Mouse (Mus musculus) B cell, adult 62 days (primary cell): Measurements from ENCODE around the gene Col5a3. TPM values are rescaled to one million over a fixed set of nuclear protein-coding genes. Genes with fewer than 3 reads are reported as not detected.

ENCODE experiments used
- total RNA-seq: library from RNA; stranded (reverse); gene quantifications from 4 replicates; pipeline ENCODE4 v1.2.4, GENCODE M21; 2023

Gene Col5a3
- total RNA-seq: 0.75 to 2.1 TPM (median 1.3 TPM) in 4 replicates

GRCm38 (mm10) chr9:20814521-20815272 is at the start of gene Col5a3:
Gene Col5a3 (minus strand): TSS chr9:20815067.

DNA sequence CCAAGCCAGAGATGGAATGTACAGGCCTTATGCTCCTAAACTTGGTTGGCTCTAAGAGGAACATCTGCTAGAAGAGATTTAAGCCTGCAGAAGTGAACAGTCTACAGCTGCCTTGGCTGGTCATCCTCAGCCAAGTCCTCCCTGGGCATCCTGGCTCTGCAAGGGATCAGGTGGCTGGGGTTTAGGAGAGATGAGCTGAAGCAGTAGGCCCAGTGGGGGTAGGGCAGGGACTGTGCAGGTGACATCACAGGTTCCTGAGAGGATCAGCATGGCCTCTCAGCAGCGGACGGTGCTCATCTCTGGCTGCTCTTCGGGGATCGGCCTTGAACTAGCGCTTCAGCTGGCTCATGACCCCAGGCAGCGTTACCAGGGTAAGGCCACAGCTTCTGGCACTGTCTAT is 3.4 kb upstream of the Col5a3 start, which contains the start of gene Rdh8:
Gene Rdh8, plus strand, starts transcription at position 268 of the 400 bp plus-strand sequence.

DNA sequence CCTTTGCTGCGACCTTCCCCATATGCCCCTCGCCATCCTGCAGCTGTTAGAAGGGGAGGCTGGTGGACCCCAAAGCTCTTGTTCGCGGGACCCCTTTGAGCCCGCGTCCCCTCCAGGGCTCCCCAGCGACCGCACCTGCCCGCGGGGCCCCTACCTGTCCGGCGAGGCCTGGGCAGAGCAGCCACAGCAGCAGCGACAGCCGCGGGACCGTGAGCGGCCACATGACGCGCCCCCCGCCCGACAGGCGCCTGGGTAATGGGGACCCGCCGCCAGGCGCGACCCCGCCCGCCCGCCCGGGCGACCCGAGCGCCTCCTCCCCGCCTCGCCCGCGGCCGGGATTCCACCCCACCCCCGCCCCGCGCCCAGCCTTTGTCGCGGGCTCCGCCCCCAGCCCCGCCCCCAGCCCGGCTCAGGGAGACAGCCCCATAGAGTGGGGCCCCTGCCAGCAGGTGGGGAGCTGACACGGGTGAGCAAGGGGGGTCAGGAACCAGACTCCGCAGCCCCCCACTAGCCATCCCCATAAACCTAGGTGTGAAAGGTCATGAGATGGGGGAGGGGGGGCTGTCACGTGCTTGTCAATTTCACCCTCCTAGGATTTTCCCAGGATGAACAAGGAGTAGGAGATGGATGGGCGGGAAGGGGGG is 68.7 kb downstream of the Col5a3 start, which contains the start of gene Olfm2:
Gene Olfm2, minus strand, starts transcription at position 333 of the 644 bp plus-strand sequence.

Other genes with a start within 250 kb of the Col5a3 start
- 5.8 to 12.1 TPM (median 9.4 TPM) in 4 replicates for gene Zfp846, start 233.8 kb downstream of the Col5a3 start, total RNA-seq
- gene Ubl5, start 172.2 kb downstream of the Col5a3 start, total RNA-seq: 353 to 420 TPM (median 370 TPM) in 4 replicates
- gene Fbxl12, start 170.3 kb downstream of the Col5a3 start, total RNA-seq: 73.5 to 85.4 TPM (median 77.5 TPM) in 4 replicates
- 15.6 to 17.9 TPM (median 17.0 TPM) in 4 replicates for gene Pin1, start 163.0 kb downstream of the Col5a3 start, total RNA-seq
- not detected in 4 replicates for gene Olfm2, start 68.7 kb downstream of the Col5a3 start, total RNA-seq
- not detected in 4 replicates for gene Rdh8, start 3.4 kb upstream of the Col5a3 start, total RNA-seq
- gene A230050P20Rik, start 53.6 kb upstream of the Col5a3 start, total RNA-seq: 45.8 to 56.2 TPM (median 51.6 TPM) in 4 replicates
- gene Angptl6, start 64.7 kb upstream of the Col5a3 start, total RNA-seq: 0.49 to 2.0 TPM (median 1.0 TPM) in 4 replicates
- 114 to 135 TPM (median 121 TPM) in 4 replicates for gene Ppan, start 73.1 kb upstream of the Col5a3 start, total RNA-seq
- 165 to 183 TPM (median 181 TPM) in 4 replicates for gene Eif3g, start 83.6 kb upstream of the Col5a3 start, total RNA-seq
- gene Dnmt1, start 144.8 kb upstream of the Col5a3 start, total RNA-seq: 67.0 to 72.1 TPM (median 69.3 TPM) in 4 replicates
- gene S1pr2, start 161.7 kb upstream of the Col5a3 start, total RNA-seq: 2.3 to 3.2 TPM (median 3.1 TPM) in 4 replicates
- 52.3 to 59.0 TPM (median 57.1 TPM) in 4 replicates for gene Mrpl4, start 187.7 kb upstream of the Col5a3 start, total RNA-seq
- gene Icam1, start 200.9 kb upstream of the Col5a3 start, total RNA-seq: 49.4 to 53.1 TPM (median 50.5 TPM) in 4 replicates
- gene Icam4, start 214.3 kb upstream of the Col5a3 start, total RNA-seq: 0.63 TPM in 1 of 4 replicates, not detected in the others
- gene Icam5, start 217.0 kb upstream of the Col5a3 start, total RNA-seq: 0.20 to 0.33 TPM in 2 of 4 replicates, not detected in the others